Mouse (Mus musculus): Measurements from ENCODE around the gene Smarcc2. TPM values are rescaled to one million over a fixed set of nuclear protein-coding genes. Genes with fewer than 3 reads are reported as not detected.

The Smarcc2 gene
- total and polyA plus RNA-seq, 2 experiments from 2014 or later: 143 to 233 TPM

GRCm38 (mm10) chr10:128524111-128524731, 65.2 kb downstream of the Smarcc2 start:
- H3K36me3 ChIP-seq (ENCODE audit: insufficient read depth, low read length): 0 out of 2 replicates have a peak, but pooled peaks cover 6% of the 10 kb centered on the region
- DNase-seq (ENCODE audit: low spot score) (no peak), ATAC-seq (ENCODE audit: low FRiP score) (no peak)
- WGBS: 9% methylated on average over 11 of the region's 11 CpGs
- peaks cover 3% of the 10 kb centered on the region; the same call in 1 of the 2 replicates for H3K27me3 ChIP-seq (ENCODE audit: insufficient read depth, low read length)
- no peak for TF ChIP-seq CTCF (IDR thresholded peaks at IDR 0.05)
- H3K27ac ChIP-seq (ENCODE audit: low read depth, low read length): no peak overlapping the region
- peak overlapping the region; percentile 71 for H3K4me3 ChIP-seq (ENCODE audit: low read depth, low read length)
- no peaks in the 10 kb centered on the region for H3K9me3 ChIP-seq (ENCODE audit: low read length)
- peak overlapping the region; percentile 65 for H3K9ac ChIP-seq (replicated peaks; ENCODE audit: low read length, poor library complexity, severe bottlenecking)
- H3K4me2 ChIP-seq (ENCODE audit: low read depth, low read length, poor library complexity, severe bottlenecking): peak overlapping the region; percentile 100
- no peaks in the 10 kb centered on the region; the same call in 1 of the 2 replicates for H3K4me1 ChIP-seq (ENCODE audit: insufficient read depth, low read length)

- peak overlapping the region; percentile 71 for H3K4me3 ChIP-seq (ENCODE audit: low read depth, low read length)
- no peaks in the 10 kb centered on the region for H3K9me3 ChIP-seq (ENCODE audit: low read length)
- TF ChIP-seq CTCF (IDR thresholded peaks at IDR 0.05): no peak
- H3K27ac ChIP-seq (ENCODE audit: low read depth, low read length): peak overlapping the region; percentile 38; the same call in 1 of the 2 replicates
- ATAC-seq (ENCODE audit: low FRiP score) (peak; percentile 48), DNase-seq (ENCODE audit: low spot score) (peak; percentile 62)
- 0 out of 2 replicates have a peak, but pooled peaks cover 4% of the 10 kb centered on the region for H3K36me3 ChIP-seq (ENCODE audit: insufficient read depth, low read length)
- peak overlapping the region; percentile 65 for H3K9ac ChIP-seq (replicated peaks; ENCODE audit: low read length, poor library complexity, severe bottlenecking)
- WGBS: 1% methylated on average over 56 of the region's 58 CpGs
- peaks cover 3% of the 10 kb centered on the region; the same call in 1 of the 2 replicates for H3K27me3 ChIP-seq (ENCODE audit: insufficient read depth, low read length)
- H3K4me2 ChIP-seq (ENCODE audit: low read depth, low read length, poor library complexity, severe bottlenecking): peak overlapping the region; percentile 100
- no peaks in the 10 kb centered on the region; the same call in 1 of the 2 replicates for H3K4me1 ChIP-seq (ENCODE audit: insufficient read depth, low read length)
Measured at GRCm38 (mm10) chr10:128524732-128525662, 65.9 kb downstream of the Smarcc2 start.

GRCm38 (mm10) chr10:128525671-128526308, 66.7 kb downstream of the Smarcc2 start, which contains the start of gene Esyt1:
Esyt1 (minus strand) TSS chr10:128525871.
- peak; percentile 97 for DNase-seq (ENCODE audit: low spot score)
- Histone ChIP-seq H3K36me3 (ENCODE audit: insufficient read depth, low read length) (no peaks in the 10 kb centered on the region), H3K4me3 (ENCODE audit: low read depth, low read length) (peak within 1 kb of the TSS; percentile 71), H3K27me3 (ENCODE audit: insufficient read depth, low read length) (peaks cover 3% of the 10 kb centered on the region; the same call in 1 of the 2 replicates), H3K4me1 (ENCODE audit: insufficient read depth, low read length) (no peaks in the 10 kb centered on the region; the same call in 1 of the 2 replicates), H3K9ac (replicated peaks; ENCODE audit: low read length, poor library complexity, severe bottlenecking) (peak within 1 kb of the TSS; percentile 65), H3K4me2 (ENCODE audit: low read depth, low read length, poor library complexity, severe bottlenecking) (peak within 1 kb of the TSS; percentile 100), H3K9me3 (ENCODE audit: low read length) (no peaks in the 10 kb centered on the region), H3K27ac (ENCODE audit: low read depth, low read length) (peak within 1 kb of the TSS; percentile 38; the same call in 1 of the 2 replicates)
- WGBS: under 1% methylated on average over 37 of the region's 37 CpGs
- TF ChIP-seq CTCF (IDR thresholded peaks at IDR 0.05): peak; percentile 54
- peak; percentile 92 for ATAC-seq (ENCODE audit: low FRiP score)

GRCm38 (mm10) chr10:128526366-128527356, 67.6 kb downstream of the Smarcc2 start:
- no peaks in the 10 kb centered on the region for H3K36me3 ChIP-seq (ENCODE audit: insufficient read depth, low read length)
- no peak for DNase-seq (ENCODE audit: low spot score)
- no peak overlapping the region for H3K27ac ChIP-seq (ENCODE audit: low read depth, low read length)
- 30% methylated on average over 28 of the region's 28 CpGs for WGBS
- no peaks in the 10 kb centered on the region; the same call in 1 of the 2 replicates for H3K4me1 ChIP-seq (ENCODE audit: insufficient read depth, low read length)
- ATAC-seq (ENCODE audit: low FRiP score): no peak
- H3K27me3 ChIP-seq (ENCODE audit: insufficient read depth, low read length): peaks cover 3% of the 10 kb centered on the region; the same call in 1 of the 2 replicates
- H3K4me3 ChIP-seq (ENCODE audit: low read depth, low read length): peak overlapping the region; percentile 71
- no peaks in the 10 kb centered on the region for H3K9me3 ChIP-seq (ENCODE audit: low read length)
- H3K9ac ChIP-seq (replicated peaks; ENCODE audit: low read length, poor library complexity, severe bottlenecking): peak overlapping the region; percentile 65
- H3K4me2 ChIP-seq (ENCODE audit: low read depth, low read length, poor library complexity, severe bottlenecking): peak overlapping the region; percentile 100
- TF ChIP-seq CTCF (IDR thresholded peaks at IDR 0.05): no peak

- H3K27me3 ChIP-seq (ENCODE audit: insufficient read depth, low read length): no peaks in the 10 kb centered on the region
- ATAC-seq (ENCODE audit: low FRiP score): no peak
- no peak for DNase-seq (ENCODE audit: low spot score)
- no peak overlapping the region for H3K9ac ChIP-seq (replicated peaks; ENCODE audit: low read length, poor library complexity, severe bottlenecking)
- no peak overlapping the region for H3K4me3 ChIP-seq (ENCODE audit: low read depth, low read length)
- no peaks in the 10 kb centered on the region for H3K36me3 ChIP-seq (ENCODE audit: insufficient read depth, low read length)
- no peaks in the 10 kb centered on the region for H3K4me1 ChIP-seq (ENCODE audit: insufficient read depth, low read length)
- H3K27ac ChIP-seq (ENCODE audit: low read depth, low read length): no peak overlapping the region
- no peak for TF ChIP-seq CTCF (IDR thresholded peaks at IDR 0.05)
- 73% methylated on average over 2 of the region's 2 CpGs for WGBS
- no peak overlapping the region for H3K4me2 ChIP-seq (ENCODE audit: low read depth, low read length, poor library complexity, severe bottlenecking)
- no peaks in the 10 kb centered on the region for H3K9me3 ChIP-seq (ENCODE audit: low read length)
Measured at GRCm38 (mm10) chr10:128535206-128535605, 76.2 kb downstream of the Smarcc2 start.

Data from midbrain, postnatal 0 days (tissue).